Mouse (Mus musculus) CH12.LX (cell line): Measurements from ENCODE around the gene Coq10a. TPM values are rescaled to one million over a fixed set of nuclear protein-coding genes. Genes with fewer than 3 reads are reported as not detected.
A peak's percentile ranks its signal among the peaks of the same experiment; 100 is the strongest.

ENCODE experiments used
- DNase-seq: peaks from one replicate; pipeline ENCODE4 v3.0.0-alpha.2; 2013; ENCODE audit errors: extremely low read depth
- H3K27ac ChIP-seq: 2 replicates; pipeline ENCODE4 v1.5.1; 2012; ENCODE audit warnings: low read depth, mild to moderate bottlenecking, control low read depth, moderate library complexity; ENCODE audit not compliant: insufficient read depth
- H3K27me3 ChIP-seq: replicated peaks from 2 replicates; pipeline ENCODE3; 2012; ENCODE audit warnings: inconsistent platforms
- H3K36me3 ChIP-seq, 2 experiments: replicated peaks in 1 of 2; 2 replicates each; pipeline versions ENCODE3 to v1.6.1; 2012; ENCODE audit warnings: inconsistent platforms in 1 of 2, low read length in 1 of 2, mild to moderate bottlenecking in 1 of 2, mixed read lengths in 1 of 2, moderate library complexity in 1 of 2; ENCODE audit not compliant: control insufficient read depth in 1 of 2, insufficient read depth in 1 of 2
- H3K4me1 ChIP-seq, 2 experiments: 2 replicates each; pipeline ENCODE4 v1.6.1; 2012; ENCODE audit warnings: inconsistent platforms in 1 of 2, moderate library complexity in 1 of 2; ENCODE audit not compliant: insufficient read depth in 2 of 2, control insufficient read depth in 1 of 2
- H3K4me2 ChIP-seq: 2 replicates; pipeline ENCODE4 v1.6.1; 2012; ENCODE audit warnings: low read depth, mild to moderate bottlenecking, control low read depth; ENCODE audit not compliant: poor library complexity, insufficient read depth, severe bottlenecking
- H3K4me3 ChIP-seq, 3 experiments: fragments of 150-350 bp in 1 of 3; sonication (generic) in 1 of 3; replicated peaks in 1 of 3; 2 replicates each; pipeline versions ENCODE3 to v1.5.1; 2011 to 2012; ENCODE audit warnings: low read depth in 2 of 3, low read length in 2 of 3, mild to moderate bottlenecking in 2 of 3, moderate library complexity in 2 of 3, control low read depth in 1 of 3, improper control_type of control experiment in 1 of 3, inconsistent platforms in 1 of 3, mixed read lengths in 1 of 3; ENCODE audit not compliant: poor library complexity in 1 of 3
- H3K79me2 ChIP-seq: replicated peaks from 2 replicates; pipeline ENCODE4 v1.6.1; 2012; ENCODE audit warnings: mild to moderate bottlenecking, moderate library complexity; ENCODE audit not compliant: control insufficient read depth, poor library complexity, insufficient read depth, severe bottlenecking; ENCODE audit errors: extremely low read depth
- H3K9ac ChIP-seq: 2 replicates; pipeline ENCODE4 v1.6.1; 2012; ENCODE audit warnings: low read depth, mild to moderate bottlenecking, control low read depth, moderate library complexity; ENCODE audit not compliant: insufficient read depth
- H3K9me3 ChIP-seq: replicated peaks from 2 replicates; pipeline ENCODE3; 2012; ENCODE audit warnings: low read length, inconsistent platforms, mixed read lengths
- BHLHE40 ChIP-seq: IDR thresholded peaks from 2 replicates; pipeline ENCODE4 v1.6.1; 2011; ENCODE audit warnings: mild to moderate bottlenecking, low read depth, low read length, improper control_type of control experiment
- CTCF ChIP-seq, 2 experiments: IDR thresholded peaks in 1 of 2; conservative IDR thresholded peaks in 1 of 2; 2 replicates each; pipeline ENCODE4 v1.5.1; 2011 to 2012; ENCODE audit warnings: low read depth in 2 of 2, low read length in 2 of 2, improper control_type of control experiment in 1 of 2, inconsistent platforms in 1 of 2, mild to moderate bottlenecking in 1 of 2, moderate library complexity in 1 of 2
- ELF1 ChIP-seq: IDR thresholded peaks from 2 replicates; pipeline ENCODE4 v1.6.1; 2014; ENCODE audit warnings: low read depth, mild to moderate bottlenecking, inconsistent platforms, low read length, improper control_type of control experiment
- EP300 ChIP-seq: IDR thresholded peaks from 2 replicates; pipeline ENCODE4 v1.6.1; 2011; ENCODE audit warnings: low read length, improper control_type of control experiment
- ETS1 ChIP-seq: conservative IDR thresholded peaks from 2 replicates; pipeline ENCODE4 v1.6.1; 2012; ENCODE audit warnings: low read depth, mild to moderate bottlenecking, inconsistent platforms, low read length, improper control_type of control experiment, moderate library complexity
- HCFC1 ChIP-seq: IDR thresholded peaks from 2 replicates; pipeline ENCODE4 v1.6.1; 2012; ENCODE audit warnings: low read depth, mild to moderate bottlenecking, inconsistent platforms, low read length, improper control_type of control experiment
- KAT2A ChIP-seq: IDR thresholded peaks from 2 replicates; pipeline ENCODE4 v1.6.1; 2012; ENCODE audit warnings: low read length, improper control_type of control experiment, inconsistent platforms; ENCODE audit not compliant: insufficient replicate concordance
- MAX ChIP-seq: IDR thresholded peaks from 2 replicates; pipeline ENCODE4 v1.6.1; 2011; ENCODE audit warnings: low read length, improper control_type of control experiment
- MEF2A ChIP-seq: IDR thresholded peaks from 2 replicates; pipeline ENCODE4 v1.6.1; 2014; ENCODE audit warnings: low read depth, mild to moderate bottlenecking, inconsistent platforms, low read length, improper control_type of control experiment, borderline replicate concordance
- MXI1 ChIP-seq: IDR thresholded peaks from 2 replicates; pipeline ENCODE4 v1.6.1; 2011; ENCODE audit warnings: mild to moderate bottlenecking, low read depth, low read length, improper control_type of control experiment
- PAX5 ChIP-seq: IDR thresholded peaks from 2 replicates; pipeline ENCODE4 v1.6.1; 2012; ENCODE audit warnings: low read length, inconsistent platforms, mixed read lengths
- POLR2AphosphoS2 ChIP-seq: IDR thresholded peaks from 2 replicates; pipeline ENCODE4 v1.6.1; 2011; ENCODE audit warnings: low read depth, low read length, improper control_type of control experiment
- RAD21 ChIP-seq: IDR thresholded peaks from 2 replicates; pipeline ENCODE4 v1.6.1; 2011; ENCODE audit warnings: low read depth, mild to moderate bottlenecking, low read length, improper control_type of control experiment, moderate library complexity
- TBP ChIP-seq: conservative IDR thresholded peaks from 2 replicates; pipeline ENCODE4 v1.6.1; 2011; ENCODE audit warnings: low read depth, low read length, improper control_type of control experiment
- TCF12 ChIP-seq: IDR thresholded peaks from 2 replicates; pipeline ENCODE4 v1.6.1; 2014; ENCODE audit warnings: low read depth, mild to moderate bottlenecking, inconsistent platforms, low read length, improper control_type of control experiment
- USF1 ChIP-seq: IDR thresholded peaks from 2 replicates; pipeline ENCODE4 v1.6.1; 2014; ENCODE audit warnings: low read depth, mild to moderate bottlenecking, inconsistent platforms, low read length, improper control_type of control experiment
- USF2 ChIP-seq: conservative IDR thresholded peaks from 2 replicates; pipeline ENCODE4 v1.6.1; 2011; ENCODE audit warnings: low read depth, low read length, improper control_type of control experiment
- dilution Hi-C: fragments of 300-500 bp; cut with MboI; formaldehyde crosslinking; loops from 2 replicates; pipeline ENCODE4 v1.14.3; 2020; ENCODE audit warnings: low sequenced_read_pairs; ENCODE audit not compliant: extremely low pct_unique_long_range_greater_than_20kb, extremely low pct_ligation_motif_present
- in situ Hi-C: fragments of 300-500 bp; cut with MboI; formaldehyde crosslinking; loops from 3 replicates; pipeline ENCODE4 v1.14.3; 2019; ENCODE audit warnings: low sequenced_read_pairs, low pct_ligation_motif_present, low pct_unique_long_range_greater_than_20kb, mixed read lengths
- polyA plus RNA-seq: library from polyadenylated mRNA; unstranded; fragments of >175 nt; gene quantifications from 2 replicates; pipeline ENCODE4 v1.2.1, GENCODE M21; 2012; ENCODE audit warnings: low read depth; ENCODE audit not compliant: insufficient read length
- total RNA-seq, 2 experiments: library from RNA; depleted of rRNA; stranded (reverse); fragments of 300-350 nt in 1 of 2; fragments of >200 nt in 1 of 2; gene quantifications; 2 replicates each; pipeline ENCODE4 v1.2.3; 2012 to 2014

The Coq10a gene
- total and polyA plus RNA-seq, 3 experiments = 7.7 to 12.1 (median 11.1) TPM

DNA sequence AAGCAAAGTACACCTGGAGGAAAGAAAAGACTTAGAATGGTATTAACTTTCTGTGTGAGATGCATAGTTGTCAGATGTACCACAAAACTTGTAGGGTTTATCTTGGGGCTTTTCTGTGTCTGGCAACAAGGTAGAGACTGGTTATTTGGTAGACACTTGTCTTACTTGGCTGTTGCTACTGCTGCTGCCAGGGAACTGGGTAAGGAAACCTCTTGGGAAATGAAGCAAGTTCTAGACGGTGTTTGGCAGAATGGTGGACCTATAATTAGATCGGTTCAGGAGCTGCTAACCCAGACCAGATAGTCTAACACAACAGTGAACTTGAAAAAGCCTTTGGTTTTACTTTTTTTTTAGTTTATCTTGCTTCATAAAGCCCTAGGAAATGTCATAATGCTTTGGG, 29.8 kb downstream of the Coq10a start:
- no peak for DNase-seq
- TF ChIP-seq MXI1 (no peak), POLR2AphosphoS2 (no peak), ELF1 (no peak), PAX5 (no peak), RAD21 (no peak), ETS1 (no peak), CTCF (conservative IDR thresholded peaks at IDR 0.05 in 1 of 2, IDR thresholded peaks at IDR 0.05 in 1 of 2; ENCODE audit: low read depth in 2 of 2, low read length in 2 of 2) (no peak), BHLHE40 (no peak), KAT2A (no peak), MEF2A (no peak), HCFC1 (no peak)
- Histone ChIP-seq H3K27me3 (no peaks in the 10 kb centered on the region), H3K4me2 (peak overlapping the region; percentile 100), H3K9me3 (no peaks in the 10 kb centered on the region), H3K9ac (peak overlapping the region; percentile 87), H3K36me3 (peaks cover 3 to 26% of the 10 kb centered on the region in 2 experiments), H3K4me1 (peaks cover 10 to 55% of the 10 kb centered on the region in 2 experiments), H3K4me3 (peak overlapping the region; percentile 76 to 94 (median 85)), H3K79me2 (peaks cover 60% of the 10 kb centered on the region), H3K27ac (no peak overlapping the region; the same call in 1 of the 2 replicates)
- in situ Hi-C loops = no loop called here
- dilution Hi-C loops = no loop called here

DNA sequence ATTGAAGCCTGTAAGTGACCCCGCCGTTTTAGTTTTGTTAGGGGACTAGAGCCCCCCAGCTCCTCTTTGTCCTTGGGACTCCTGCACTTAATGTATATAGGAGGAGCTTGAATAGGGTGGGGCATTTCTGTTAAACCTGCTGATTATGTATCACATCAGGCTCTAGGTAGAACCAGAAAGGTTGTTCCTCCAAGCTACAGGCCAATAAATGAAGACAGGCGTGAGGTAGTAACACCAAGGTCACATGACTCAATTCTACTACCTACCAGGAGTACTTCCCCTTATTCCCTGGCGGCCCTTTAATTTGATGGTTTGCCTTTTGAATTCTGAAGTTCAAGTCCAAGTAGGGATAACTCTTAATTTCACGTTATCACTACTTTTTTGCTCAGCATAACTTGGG, 30.4 kb downstream of the Coq10a start:
- Histone ChIP-seq H3K4me1 (peaks cover 10 to 50% of the 10 kb centered on the region in 2 experiments), H3K9ac (peak overlapping the region; percentile 87), H3K27me3 (no peaks in the 10 kb centered on the region), H3K9me3 (no peaks in the 10 kb centered on the region), H3K27ac (peak overlapping the region; percentile 66; the same call in 1 of the 2 replicates), H3K4me3 (peak overlapping the region; percentile 76 to 94 (median 85)), H3K36me3 (peaks cover 3 to 25% of the 10 kb centered on the region in 2 experiments), H3K4me2 (peak overlapping the region; percentile 100), H3K79me2 (peaks cover 54% of the 10 kb centered on the region)
- in situ Hi-C loops = no loop called here
- DNase-seq = peak; percentile 66
- TF ChIP-seq RAD21 (no peak), TBP (0 out of 2 replicates have a peak, but pooled peaks have one; percentile 23), USF1 (peak; percentile 81), KAT2A (no peak), TCF12 (no peak), BHLHE40 (peak; percentile 73), USF2 (peak; percentile 82), MAX (peak; percentile 22; the same call in 1 of the 2 replicates), EP300 (no peak)
- dilution Hi-C loops = no loop called here
